Mouse (Mus musculus) spleen, adult 2 months (tissue): Measurements from ENCODE around the gene Cacna1c.

ENCODE experiments used
- CTCF ChIP-seq: fragments of 200-500 bp; IDR thresholded peaks from 2 replicates; pipeline ENCODE4 v1.5.1; 2011; ENCODE audit warnings: mild to moderate bottlenecking, inconsistent platforms; ENCODE audit not compliant: insufficient read depth, insufficient read length, insufficient replicate concordance; ENCODE audit errors: extremely low read depth
- POLR2A ChIP-seq: fragments of 200-500 bp; IDR thresholded peaks from 2 replicates; pipeline ENCODE4 v1.6.1; 2011; ENCODE audit warnings: low read depth, low read length, inconsistent platforms

DNA sequence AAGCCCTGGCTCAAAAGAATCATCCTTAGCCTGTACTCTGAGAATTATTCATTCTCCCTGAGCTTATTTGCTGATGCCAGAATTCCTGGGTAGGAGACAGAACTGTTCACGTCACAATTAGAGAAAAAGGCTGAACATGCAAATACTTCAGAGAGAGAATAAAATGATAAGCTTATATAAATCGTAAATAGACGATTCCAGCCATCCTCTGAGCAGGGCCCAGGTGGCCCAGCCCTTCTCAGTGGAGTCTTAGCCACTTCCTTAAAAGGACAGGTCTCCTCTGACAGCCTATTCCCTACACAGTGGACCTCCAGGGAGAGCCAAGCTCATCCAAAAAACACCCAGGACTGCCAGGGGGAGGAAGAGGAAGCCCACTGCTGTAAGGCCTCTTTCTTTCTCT is 110.4 kb downstream of the Cacna1c start:
- no peak for TF ChIP-seq POLR2A
- no peak for TF ChIP-seq CTCF
